Mouse (Mus musculus): ENCODE data around the gene Ticam1. TPM values are rescaled to one million over a fixed set of nuclear protein-coding genes. Genes with fewer than 3 reads are reported as not detected.

Gene Ticam1
- total RNA-seq, 2 experiments from 2014 or later: 6.1 to 7.1 TPM

GRCm38 (mm10) chr17:56255429-56255828 lies 21.2 kb downstream of the Ticam1 start:
- H3K27ac ChIP-seq: peak overlapping the region; percentile 82
- peak overlapping the region; percentile 21; the same call in 1 of the 2 replicates for H3K4me3 ChIP-seq
- TF ChIP-seq CTCF (conservative IDR thresholded peaks at IDR 0.05): no peak
- DNase-seq (ENCODE audit: low spot score in 2 of 2): peak; percentile 63

- no peak for TF ChIP-seq CTCF (conservative IDR thresholded peaks at IDR 0.05)
- DNase-seq (ENCODE audit: low spot score in 2 of 2): no peak
- H3K4me3 ChIP-seq: no peak overlapping the region
- H3K27ac ChIP-seq: peak overlapping the region; percentile 82
Measured at GRCm38 (mm10) chr17:56254695-56255094, 21.9 kb downstream of the Ticam1 start.

GRCm38 (mm10) chr17:56251136-56251829 lies 25.3 kb downstream of the Ticam1 start:
- peak overlapping the region; percentile 95 for H3K27ac ChIP-seq
- peak; percentile 78 for TF ChIP-seq CTCF (conservative IDR thresholded peaks at IDR 0.05)
- peak; percentile 68 to 79 for DNase-seq (ENCODE audit: low spot score in 2 of 2)
- peak overlapping the region; percentile 31; the same call in 1 of the 2 replicates for H3K4me3 ChIP-seq

- Histone ChIP-seq H3K4me3 (no peak overlapping the region), H3K27ac (no peak overlapping the region)
- no peak for DNase-seq (ENCODE audit: low spot score in 2 of 2)
- TF ChIP-seq CTCF (conservative IDR thresholded peaks at IDR 0.05): no peak
Measured at GRCm38 (mm10) chr17:56245608-56246007, 31.0 kb downstream of the Ticam1 start.

- H3K27ac ChIP-seq: peak overlapping the region; percentile 92
Measured at GRCm38 (mm10) chr17:56241541-56242401, 34.8 kb downstream of the Ticam1 start.

GRCm38 (mm10) chr17:56233818-56234469 lies 42.6 kb downstream of the Ticam1 start:
- peak overlapping the region; percentile 95 for H3K27ac ChIP-seq
- TF ChIP-seq CTCF (conservative IDR thresholded peaks at IDR 0.05): no peak
- H3K4me3 ChIP-seq: peak overlapping the region; percentile 19
- peak; percentile 85 to 91 for DNase-seq (ENCODE audit: low spot score in 2 of 2)

More at GRCm38 (mm10) chr17:56241541-56242401, 34.8 kb downstream of the Ticam1 start:
- DNase-seq (ENCODE audit: low spot score in 2 of 2): peak; percentile 75 to 85
- H3K4me3 ChIP-seq: peak overlapping the region; percentile 54
- TF ChIP-seq CTCF (conservative IDR thresholded peaks at IDR 0.05): 0 out of 2 replicates have a peak, but pooled peaks have one; percentile 11

GRCm38 (mm10) chr17:56233389-56233788 lies 43.2 kb downstream of the Ticam1 start:
- Histone ChIP-seq H3K4me3 (peak overlapping the region; percentile 19; the same call in 1 of the 2 replicates), H3K27ac (peak overlapping the region; percentile 95)
- DNase-seq (ENCODE audit: low spot score in 2 of 2): no peak
- no peak for TF ChIP-seq CTCF (conservative IDR thresholded peaks at IDR 0.05)

- no peak for TF ChIP-seq CTCF (conservative IDR thresholded peaks at IDR 0.05)
- Histone ChIP-seq H3K4me3 (no peak overlapping the region), H3K27ac (peak overlapping the region; percentile 90)
- DNase-seq (ENCODE audit: low spot score in 2 of 2): peak; percentile 74 to 88
Measured at GRCm38 (mm10) chr17:56229943-56230342, 46.6 kb downstream of the Ticam1 start.

- H3K27ac ChIP-seq: no peak overlapping the region
- H3K4me3 ChIP-seq: no peak overlapping the region
- TF ChIP-seq CTCF (conservative IDR thresholded peaks at IDR 0.05): no peak
- DNase-seq (ENCODE audit: low spot score in 2 of 2): no peak
Measured at GRCm38 (mm10) chr17:56226566-56226965, 50.0 kb downstream of the Ticam1 start.

GRCm38 (mm10) chr17:56224916-56225315 lies 51.7 kb downstream of the Ticam1 start:
- no peak for DNase-seq (ENCODE audit: low spot score in 2 of 2)
- TF ChIP-seq CTCF (conservative IDR thresholded peaks at IDR 0.05): no peak
- no peak overlapping the region for H3K4me3 ChIP-seq
- no peak overlapping the region for H3K27ac ChIP-seq

GRCm38 (mm10) chr17:56219805-56220204 lies 56.8 kb downstream of the Ticam1 start:
- TF ChIP-seq CTCF (conservative IDR thresholded peaks at IDR 0.05): no peak
- no peak overlapping the region for H3K4me3 ChIP-seq
- DNase-seq (ENCODE audit: low spot score in 2 of 2): no peak
- H3K27ac ChIP-seq: 0 out of 2 replicates have a peak overlapping the region, but pooled peaks have one; percentile 5

Small RNA genes within 50 kb of the gene (microRNA-seq; reads per million reads assigned to microRNA genes)
- gene Mir7b: 1,976 to 2,331 reads per million in 2 experiments

Other genes starting within 250 kb of the Ticam1 start
- gene Sh3gl1, start 240.2 kb downstream of the Ticam1 start, total RNA-seq (2021): 10 to 100 TPM; 63.0 to 69.7 TPM
- gene Chaf1a, start 236.3 kb downstream of the Ticam1 start, total RNA-seq (2021): 1 to 10 TPM; 2.7 to 3.3 TPM
- gene Ubxn6, start 201.8 kb downstream of the Ticam1 start, total RNA-seq (2021): 10 to 100 TPM; 82.9 to 89.3 TPM
- gene Hdgfl2, start 197.2 kb downstream of the Ticam1 start, total RNA-seq (2021): 100 to 1,000 TPM; 122 to 135 TPM
- gene Plin4, start 167.0 kb downstream of the Ticam1 start, total RNA-seq (2021): 10 to 100 TPM in 1 of 2 experiments, 1 to 10 TPM in 1; 7.5 to 10.1 TPM
- gene Plin5, start 159.2 kb downstream of the Ticam1 start, total RNA-seq (2021): under 1 TPM; 0.54 to 0.76 TPM
- gene Lrg1, start 154.8 kb downstream of the Ticam1 start, total RNA-seq (2021): 1 to 10 TPM in 1 of 2 experiments, under 1 TPM in 1; 0.77 to 1.6 TPM
- gene Sema6b, start 136.4 kb downstream of the Ticam1 start, total RNA-seq (2021): 100 to 1,000 TPM; 125 to 133 TPM
- 1 to 10 TPM; 5.4 to 7.0 TPM for gene Tnfaip8l1, start 114.3 kb downstream of the Ticam1 start, total RNA-seq (2021)
- 10 to 100 TPM; 40.6 to 41.1 TPM for gene Mydgf, start 92.9 kb downstream of the Ticam1 start, total RNA-seq (2021)
- 10 to 100 TPM; 65.3 to 66.1 TPM for gene Dpp9, start 57.9 kb downstream of the Ticam1 start, total RNA-seq (2021)
- gene Fem1a, start 20.0 kb downstream of the Ticam1 start, total RNA-seq (2021): 10 to 100 TPM; 36.4 to 37.1 TPM
- gene Plin3, start 16.1 kb upstream of the Ticam1 start, total RNA-seq (2021): 10 to 100 TPM; 16.8 to 17.2 TPM
- gene Arrdc5, start 23.5 kb upstream of the Ticam1 start, total RNA-seq (2021): not detected
- gene Uhrf1, start 26.5 kb upstream of the Ticam1 start, total RNA-seq (2021): 1 to 10 TPM; 1.7 to 2.1 TPM
- 10 to 100 TPM; 87.8 to 96.3 TPM for gene Kdm4b, start 49.3 kb upstream of the Ticam1 start, total RNA-seq (2021)
- gene Ptprs, start 199.7 kb upstream of the Ticam1 start, total RNA-seq (2021): 100 to 1,000 TPM; 666 to 670 TPM
- not detected for gene Znrf4, start 235.6 kb upstream of the Ticam1 start, total RNA-seq (2021)